Mouse (Mus musculus) intestine, embryonic 16.5 days (tissue): ENCODE measurements around the gene Pacrg. TPM values are rescaled to one million over a fixed set of nuclear protein-coding genes. Genes with fewer than 3 reads are reported as not detected.

Experiments used
- ATAC-seq: fragments of 200-750 bp; cut with Nextera tagmentation; 2 replicates; pipeline ENCODE4 v1.8.0; 2017; ENCODE audit warnings: moderate TSS enrichment, moderate library complexity
- H3K27ac ChIP-seq: fragments of 300-500 bp; sonication (generic); 2 replicates; pipeline ENCODE4 v1.5.1; 2014; ENCODE audit warnings: mild to moderate bottlenecking, low read length
- H3K27me3 ChIP-seq: fragments of 300-500 bp; sonication (generic); replicated peaks from 2 replicates; pipeline ENCODE4 v1.6.1; 2014; ENCODE audit warnings: low read length, control low read depth, mixed read lengths; ENCODE audit not compliant: control insufficient read depth, insufficient read depth
- H3K36me3 ChIP-seq: fragments of 300-500 bp; sonication (generic); 2 replicates; pipeline ENCODE4 v1.6.1; 2014; ENCODE audit warnings: low read length, control low read depth; ENCODE audit not compliant: control insufficient read depth, insufficient read depth
- H3K4me1 ChIP-seq: fragments of 300-500 bp; sonication (generic); 2 replicates; pipeline ENCODE4 v1.6.1; 2014; ENCODE audit warnings: low read length, control low read depth, mixed read lengths; ENCODE audit not compliant: control insufficient read depth, insufficient read depth
- H3K4me2 ChIP-seq: fragments of 300-500 bp; sonication (generic); 2 replicates; pipeline ENCODE4 v1.6.1; 2014; ENCODE audit warnings: low read depth, low read length, control low read depth
- H3K4me3 ChIP-seq: fragments of 300-500 bp; sonication (generic); 2 replicates; pipeline ENCODE4 v1.5.1; 2014; ENCODE audit warnings: mild to moderate bottlenecking, low read length
- H3K9ac ChIP-seq: fragments of 300-500 bp; sonication (generic); 2 replicates; pipeline ENCODE4 v1.6.1; 2014; ENCODE audit warnings: low read depth, low read length
- H3K9me3 ChIP-seq: fragments of 300-500 bp; sonication (generic); 2 replicates; pipeline ENCODE4 v1.6.1; 2016; ENCODE audit warnings: low read length, control low read depth; ENCODE audit not compliant: control insufficient read depth
- WGBS: fragments of 180-500 bp; shearing (Covaris S2); extraction: QIAGEN DNeasy Blood & Tissue Kit; methylation state at CpG from one replicate; pipeline ENCODE4 v1.1.7; 2014; 5-methylcytosine and 5-hydroxymethylcytosine counted together
- polyA plus RNA-seq: library from polyadenylated mRNA; unstranded; fragments of >200 nt; fragmentation: Nextera tagmentation; extraction: Ambion mirVana; gene quantifications from 2 replicates; pipeline ENCODE4 v1.2.1, GENCODE M21; 2015

Gene Pacrg
- polyA plus RNA-seq, 1 experiment from 2014 or later: 0.66 TPM

DNA sequence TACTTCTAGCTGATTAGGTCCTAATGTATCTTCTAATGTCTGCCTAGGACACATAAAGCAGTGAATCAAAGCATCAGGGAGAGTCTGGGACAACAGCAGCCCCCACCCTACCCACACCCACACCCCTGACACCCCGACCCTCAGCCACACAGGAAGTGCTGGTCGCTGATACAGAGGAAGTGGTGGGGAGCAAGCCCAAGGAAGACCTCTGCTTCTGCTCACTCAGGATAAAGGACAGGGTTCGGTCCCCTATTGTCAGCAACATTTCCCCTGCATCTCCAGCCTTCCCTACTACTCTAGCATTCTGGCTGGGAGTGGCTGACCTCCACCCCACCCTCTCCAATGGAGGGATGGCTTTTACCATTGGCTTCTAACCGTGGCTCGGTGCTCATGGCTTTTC lies 414.8 kb downstream of the Pacrg start:
- H3K36me3 ChIP-seq: no peaks in the 10 kb centered on the region
- 69% methylated on average over 5 of the region's 5 CpGs for WGBS
- H3K9me3 ChIP-seq: no peaks in the 10 kb centered on the region
- H3K4me2 ChIP-seq: no peak overlapping the region
- no peaks in the 10 kb centered on the region for H3K27me3 ChIP-seq
- H3K4me1 ChIP-seq: no peaks in the 10 kb centered on the region
- no peak for ATAC-seq
- no peak overlapping the region for H3K4me3 ChIP-seq
- no peak overlapping the region for H3K27ac ChIP-seq
- H3K9ac ChIP-seq: no peak overlapping the region

DNA sequence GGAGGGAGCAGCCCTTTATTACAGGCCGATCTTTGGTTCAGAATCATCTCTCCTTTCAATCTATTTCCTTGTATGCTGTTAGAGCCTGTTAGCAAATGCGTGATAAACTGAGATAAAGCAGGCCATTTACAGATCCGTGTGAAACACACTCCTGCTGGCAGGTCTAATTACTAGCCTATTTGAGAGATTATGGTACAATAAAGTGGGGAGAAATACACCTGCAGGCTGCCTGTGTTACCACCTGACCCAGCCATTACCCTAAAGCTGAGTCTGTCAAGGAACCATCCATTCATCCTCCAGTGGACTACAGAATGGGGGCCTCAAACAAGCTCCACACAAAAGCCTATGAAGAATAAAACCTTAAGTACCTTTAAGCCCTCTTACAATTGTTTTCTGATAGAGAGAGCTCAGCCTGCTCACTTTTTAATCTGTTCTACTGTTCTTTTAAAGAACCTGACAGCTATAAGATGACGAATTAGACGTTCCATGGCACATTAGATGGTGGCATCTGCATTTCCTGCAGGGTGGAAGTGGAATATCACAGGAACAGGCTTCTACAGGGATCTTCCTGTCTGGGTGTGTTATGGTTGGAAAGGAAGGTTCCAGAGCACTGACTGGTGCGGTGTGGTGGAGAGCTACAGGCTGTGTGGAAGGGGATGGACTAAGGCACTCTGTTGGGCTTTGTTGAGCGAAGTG lies 422.4 kb downstream of the Pacrg start:
- Histone ChIP-seq H3K4me1 (peaks cover 2% of the 10 kb centered on the region; the same call in 1 of the 2 replicates), H3K9me3 (no peaks in the 10 kb centered on the region), H3K27ac (no peak overlapping the region), H3K36me3 (no peaks in the 10 kb centered on the region), H3K27me3 (no peaks in the 10 kb centered on the region), H3K4me3 (no peak overlapping the region), H3K9ac (no peak overlapping the region), H3K4me2 (no peak overlapping the region)
- ATAC-seq: peak; percentile 93
- WGBS: 66% methylated on average over 7 of the region's 7 CpGs

DNA sequence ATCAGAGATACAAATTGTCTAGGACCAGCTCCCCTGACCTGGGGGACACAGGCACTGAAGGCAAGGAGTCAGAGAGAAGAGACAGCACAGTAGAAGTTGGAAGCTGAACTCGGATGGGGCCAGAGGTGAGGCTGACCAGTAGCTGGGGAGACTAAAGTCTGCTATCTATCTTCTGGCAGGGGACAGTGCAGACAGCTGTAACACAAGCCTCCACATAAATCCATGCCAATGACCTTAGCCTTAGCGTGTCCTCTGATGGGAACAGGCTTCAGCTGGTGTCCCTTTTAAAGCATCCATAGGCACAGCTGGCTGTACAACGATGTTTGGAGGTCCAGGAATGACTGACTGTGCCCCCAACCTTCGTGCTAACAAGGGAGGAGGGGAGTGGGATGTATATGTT lies 423.1 kb downstream of the Pacrg start:
- Histone ChIP-seq H3K36me3 (no peaks in the 10 kb centered on the region), H3K4me3 (no peak overlapping the region), H3K4me2 (no peak overlapping the region), H3K27ac (no peak overlapping the region), H3K27me3 (no peaks in the 10 kb centered on the region), H3K4me1 (peaks cover 2% of the 10 kb centered on the region; the same call in 1 of the 2 replicates), H3K9me3 (no peaks in the 10 kb centered on the region), H3K9ac (no peak overlapping the region)
- ATAC-seq: peak; percentile 53
- WGBS: 50% methylated on average over 4 of the region's 4 CpGs

DNA sequence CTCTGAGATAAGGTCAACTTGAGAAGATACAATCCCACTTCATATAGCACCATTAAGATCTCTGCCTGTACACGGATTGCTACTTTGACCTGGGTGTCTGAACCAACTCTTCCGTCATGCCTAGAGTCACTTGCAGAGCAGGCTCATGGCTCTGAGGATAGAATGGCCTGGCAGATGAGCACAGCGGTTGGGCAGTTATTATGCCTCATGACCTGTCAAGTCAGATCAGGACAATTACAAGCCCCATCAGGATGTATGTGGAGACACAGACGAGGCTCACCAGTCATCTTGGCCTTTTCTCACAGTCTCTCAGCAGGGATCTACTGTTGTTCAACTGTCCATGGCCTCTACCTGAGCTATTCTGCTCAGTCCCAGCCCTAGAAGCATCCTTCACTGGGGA lies 424.0 kb downstream of the Pacrg start:
- Histone ChIP-seq H3K9ac (no peak overlapping the region), H3K4me1 (peaks cover 2% of the 10 kb centered on the region; the same call in 1 of the 2 replicates), H3K27me3 (no peaks in the 10 kb centered on the region), H3K27ac (no peak overlapping the region), H3K36me3 (no peaks in the 10 kb centered on the region), H3K9me3 (no peaks in the 10 kb centered on the region), H3K4me2 (no peak overlapping the region), H3K4me3 (no peak overlapping the region)
- no peak for ATAC-seq
- 93% methylated on average over 4 of the region's 4 CpGs for WGBS

DNA sequence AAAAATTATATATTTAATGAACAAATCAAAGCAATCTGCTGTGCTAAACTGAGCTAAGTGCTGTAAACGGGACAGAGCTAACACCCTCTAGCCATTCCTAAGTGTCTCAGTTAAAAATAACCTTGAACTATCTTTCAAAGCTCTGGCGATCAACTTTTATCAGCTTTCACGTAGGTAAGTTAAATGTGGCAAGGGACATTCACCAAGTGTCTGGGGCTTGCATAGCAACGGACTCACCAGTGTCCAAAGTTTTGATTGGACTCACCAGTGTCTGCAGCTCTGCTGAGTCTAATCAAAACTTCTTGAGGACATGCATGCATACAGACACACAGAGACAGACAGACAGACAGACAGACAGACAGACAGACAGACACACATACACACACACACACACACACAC lies 425.7 kb downstream of the Pacrg start:
- peaks cover 2% of the 10 kb centered on the region; the same call in 1 of the 2 replicates for H3K4me1 ChIP-seq
- 64% methylated on average over 4 of the region's 4 CpGs for WGBS

DNA sequence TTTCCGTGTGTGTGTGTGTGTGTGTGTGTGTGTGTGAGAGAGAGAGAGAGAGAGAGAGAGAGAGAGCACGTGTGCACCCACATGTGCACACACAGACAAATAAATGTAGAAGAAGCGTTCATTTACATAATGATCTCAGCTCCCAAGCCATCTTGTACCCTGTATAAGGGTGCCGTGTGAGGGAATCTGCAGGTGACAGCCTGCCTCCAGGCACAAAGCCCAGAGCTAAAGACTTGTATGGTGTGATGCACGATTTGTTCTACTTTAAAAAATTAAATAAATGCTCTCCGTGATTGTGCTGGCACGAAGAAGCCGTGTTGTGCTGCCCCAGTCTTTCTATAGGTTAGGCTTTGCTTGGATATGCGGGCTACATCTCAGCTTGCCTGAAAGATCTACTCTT lies 426.2 kb downstream of the Pacrg start:
- no peaks in the 10 kb centered on the region for H3K36me3 ChIP-seq
- H3K4me3 ChIP-seq: no peak overlapping the region
- H3K27ac ChIP-seq: no peak overlapping the region
- no peaks in the 10 kb centered on the region for H3K9me3 ChIP-seq
- ATAC-seq: no peak
- H3K27me3 ChIP-seq: no peaks in the 10 kb centered on the region
- H3K9ac ChIP-seq: no peak overlapping the region
- peaks cover 2% of the 10 kb centered on the region; the same call in 1 of the 2 replicates for H3K4me1 ChIP-seq
- 89% methylated on average over 9 of the region's 9 CpGs for WGBS
- no peak overlapping the region for H3K4me2 ChIP-seq

More for the DNA sequence above, 425.7 kb downstream of the Pacrg start:
- no peak overlapping the region for H3K4me3 ChIP-seq
- ATAC-seq: no peak
- no peaks in the 10 kb centered on the region for H3K36me3 ChIP-seq
- H3K27ac ChIP-seq: no peak overlapping the region
- H3K9ac ChIP-seq: no peak overlapping the region
- no peak overlapping the region for H3K4me2 ChIP-seq
- no peaks in the 10 kb centered on the region for H3K27me3 ChIP-seq
- H3K9me3 ChIP-seq: no peaks in the 10 kb centered on the region

DNA sequence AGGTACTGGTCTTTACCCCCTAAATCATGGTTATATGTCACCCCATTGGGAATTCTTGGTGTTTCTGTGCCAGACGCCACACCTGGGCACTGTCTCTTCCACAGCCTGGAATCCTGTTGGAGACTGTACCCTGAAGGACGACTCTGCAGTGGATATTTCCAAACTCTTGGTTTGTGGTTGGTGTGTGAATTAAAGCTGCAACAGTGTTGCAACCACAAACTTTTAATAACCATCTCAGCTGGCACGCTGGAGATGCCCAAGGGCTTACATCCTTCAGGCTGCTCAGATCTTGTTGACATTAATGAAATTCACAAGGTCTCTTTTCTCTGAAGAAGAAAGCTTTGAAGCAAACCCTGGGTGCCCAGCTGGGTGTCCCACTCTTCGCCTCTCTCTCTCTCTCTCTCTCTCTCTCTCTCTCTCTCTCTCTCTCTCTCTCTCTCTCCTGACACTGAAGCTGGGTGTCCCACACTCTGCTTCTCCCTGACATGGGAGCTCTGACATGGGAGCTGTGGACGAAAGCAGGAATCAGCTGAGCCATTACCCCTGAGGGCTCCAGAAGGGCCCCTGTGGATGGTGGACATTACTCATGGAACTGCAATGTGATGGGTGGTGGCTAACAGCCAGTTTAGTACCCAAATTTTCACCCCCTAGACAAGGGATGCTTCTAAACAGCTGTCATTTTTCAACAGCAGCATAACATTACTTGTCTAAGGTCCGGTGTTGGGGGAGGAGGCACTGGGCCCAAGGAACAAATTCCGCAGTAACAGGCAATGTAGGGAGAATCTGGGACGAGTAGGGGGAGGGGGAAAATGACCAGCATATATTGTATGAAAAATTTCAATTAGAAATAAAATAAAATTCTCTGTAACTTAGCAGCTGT lies 429.3 kb downstream of the Pacrg start:
- Histone ChIP-seq H3K4me1 (no peaks in the 10 kb centered on the region), H3K9ac (no peak overlapping the region), H3K36me3 (no peaks in the 10 kb centered on the region), H3K4me2 (no peak overlapping the region), H3K9me3 (no peaks in the 10 kb centered on the region), H3K27me3 (no peaks in the 10 kb centered on the region), H3K27ac (no peak overlapping the region), H3K4me3 (no peak overlapping the region)
- ATAC-seq: no peak
- WGBS: 71% methylated on average over 8 of the region's 8 CpGs

DNA sequence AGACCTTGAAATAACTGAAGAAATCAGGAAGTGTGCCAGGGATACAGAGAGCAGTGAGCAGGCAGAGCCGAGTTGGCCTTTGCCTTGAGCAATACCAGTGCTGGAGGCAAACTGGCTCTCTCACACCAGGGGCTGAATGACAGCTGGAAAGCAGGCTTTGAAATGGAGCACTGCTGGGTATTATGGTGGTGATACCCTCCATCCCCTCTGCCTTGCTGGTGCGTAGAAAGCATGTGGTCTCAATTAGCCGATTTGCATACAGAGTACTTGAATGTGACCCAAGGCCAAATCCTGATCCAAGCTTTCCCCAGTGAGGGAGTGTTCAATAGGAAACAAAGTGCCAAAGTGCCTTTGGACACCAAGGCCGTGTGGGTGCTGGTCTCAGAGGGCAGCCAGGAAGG lies 431.4 kb downstream of the Pacrg start:
- ATAC-seq: no peak
- H3K27ac ChIP-seq: no peak overlapping the region
- no peak overlapping the region for H3K4me3 ChIP-seq
- no peak overlapping the region for H3K9ac ChIP-seq
- no peaks in the 10 kb centered on the region for H3K36me3 ChIP-seq
- WGBS: 62% methylated on average over 4 of the region's 4 CpGs
- no peaks in the 10 kb centered on the region for H3K27me3 ChIP-seq
- no peaks in the 10 kb centered on the region for H3K9me3 ChIP-seq
- H3K4me2 ChIP-seq: no peak overlapping the region
- H3K4me1 ChIP-seq: no peaks in the 10 kb centered on the region

DNA sequence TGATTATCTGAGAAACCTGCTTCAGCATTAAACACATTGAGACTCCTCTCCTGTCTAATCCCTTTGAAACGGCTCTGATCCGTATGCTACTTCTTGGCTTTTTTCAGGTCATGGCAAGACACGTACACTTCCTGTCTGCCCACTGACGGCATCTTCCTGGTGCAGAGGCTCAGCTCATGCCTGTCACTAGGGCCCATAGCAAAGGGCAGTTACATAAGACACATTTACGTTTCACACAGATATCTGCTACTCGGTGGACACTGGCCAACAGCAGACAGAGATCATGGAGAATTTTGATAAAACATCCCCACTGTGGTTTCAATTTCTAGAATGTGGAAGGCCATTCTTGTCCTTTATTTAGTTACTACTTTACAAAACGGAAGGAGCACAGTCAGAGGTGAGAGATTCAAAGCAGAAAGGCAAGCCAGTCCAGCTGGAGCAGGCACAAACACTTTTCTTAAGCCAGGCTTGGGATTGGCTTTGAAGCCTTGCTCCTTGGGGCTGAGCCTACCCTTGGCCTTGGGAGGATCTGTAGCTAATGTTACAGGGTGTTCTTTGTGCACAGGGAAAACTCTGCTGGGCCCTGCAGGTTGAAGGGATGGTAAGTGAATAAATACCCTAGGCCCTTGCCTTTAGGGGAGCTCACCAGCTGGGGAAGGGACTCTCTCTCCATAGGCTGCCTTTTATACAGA lies 432.9 kb downstream of the Pacrg start:
- Histone ChIP-seq H3K27ac (no peak overlapping the region), H3K4me2 (no peak overlapping the region), H3K36me3 (no peaks in the 10 kb centered on the region), H3K9me3 (no peaks in the 10 kb centered on the region), H3K9ac (no peak overlapping the region), H3K4me3 (no peak overlapping the region), H3K27me3 (no peaks in the 10 kb centered on the region), H3K4me1 (no peaks in the 10 kb centered on the region)
- WGBS: 61% methylated on average over 7 of the region's 7 CpGs
- no peak for ATAC-seq
